In the genomic region with DNA sequence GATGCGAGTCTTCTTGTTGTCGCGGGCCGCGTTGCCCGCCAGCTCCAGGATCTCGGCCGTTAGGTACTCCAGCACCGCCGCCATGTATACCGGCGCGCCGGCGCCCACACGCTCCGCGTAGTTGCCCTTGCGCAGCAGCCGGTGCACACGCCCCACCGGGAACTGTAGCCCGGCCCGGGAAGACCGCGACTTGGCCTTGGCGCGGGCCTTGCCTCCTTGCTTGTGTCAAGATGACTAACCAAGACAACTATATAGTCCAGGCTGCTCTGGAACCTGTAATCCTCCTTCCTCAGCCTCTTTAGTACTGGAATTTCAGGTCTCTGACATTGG, we compare ENCODE assay signal across 8 mouse cellular contexts. TPM values are rescaled to one million over a fixed set of nuclear protein-coding genes. Genes with fewer than 3 reads are reported as not detected.
DNase-seq lines count a peak whose midpoint lies in the region; ATAC-seq lines count a peak whose summit lies in the region.
"Not testable (repeated sequence)": the region's sequence is repeated elsewhere in the genome, so short reads cannot be mapped to it uniquely, and the experiment has no call there.

No protein-coding gene starts in this region.

- H3K27me3 ChIP-seq in intestine, embryonic 14.5 days (replicated peaks; ENCODE audit: control insufficient read depth, insufficient read depth, low read length) = not testable (repeated sequence)

- WGBS in intestine, embryonic 14.5 days = 2% methylated on average over 26 of the region's 28 CpGs

- peak overlapping the region; percentile 48 for H3K4me2 ChIP-seq in intestine, embryonic 14.5 days (ENCODE audit: low read length)

- peak overlapping the region; percentile 20 for H3K4me3 ChIP-seq in intestine, embryonic 14.5 days (ENCODE audit: low read depth, low read length)

- H3K4me1 ChIP-seq in intestine, embryonic 14.5 days (replicated peaks; ENCODE audit: control insufficient read depth, insufficient read depth, low read length) = not testable (repeated sequence)

- H3K27ac ChIP-seq in intestine, embryonic 14.5 days (ENCODE audit: low read depth) = not testable (repeated sequence)

- intact Hi-C loops in gastrocnemius, postnatal 36 days (cut with DNase I) = not testable (repeated sequence)

- 0 out of 2 replicates have a peak overlapping the region, but pooled peaks have one; percentile 16 for H3K9ac ChIP-seq in intestine, embryonic 14.5 days (ENCODE audit: low read length)

- 0 out of 2 replicates have a peak, but pooled peaks have one; percentile 50 for ATAC-seq in intestine, embryonic 14.5 days (replicated peaks; ENCODE audit: low FRiP score, low TSS enrichment, low read depth)

- H3K36me3 ChIP-seq in intestine, embryonic 14.5 days (ENCODE audit: control insufficient read depth, insufficient read depth, low read length) = not testable (repeated sequence)

- not testable (repeated sequence) for H3K9me3 ChIP-seq in intestine, embryonic 14.5 days (ENCODE audit: control insufficient read depth, low read length)

- peak; percentile 76 for DNase-seq in adrenal gland, adult 2 months
- DNase-seq in embryo, embryonic 9.5 days (ENCODE audit: extremely low spot score) = peak; percentile 19
- peak; percentile 12 to 59 for DNase-seq in gastrocnemius, postnatal 36 days
- DNase-seq in intestine, embryonic 14.5 days (ENCODE audit: low spot score) = not testable (repeated sequence)
- DNase-seq in left cerebral cortex, adult 8-10 months (ENCODE audit: low spot score in 2 of 2) = peak; percentile 46 to 55
- DNase-seq in lung, postnatal 4 days = peak; percentile 69 to 70
- peak; percentile 55 for DNase-seq in right cerebral cortex, adult 18-20 months
- peak; percentile 71 for DNase-seq in thymus, postnatal 4 days

RNA-seq across cellular contexts. Expression of a gene that starts 32.0 kb away (rescaled TPM):
- total RNA-seq in adrenal gland, adult 2 months (2021) = under 1 TPM; 0.62 to 0.63 TPM
- polyA plus RNA-seq in adrenal gland, adult 2 months (2012; rRNA removed) = 0.24 and 0.62 TPM in 2 replicates
- under 1 TPM; 0.17 to 0.31 TPM for total RNA-seq in gastrocnemius, postnatal 36 days (2021)
- polyA plus RNA-seq in intestine, embryonic 14.5 days (2014; fragmentation: Nextera tagmentation; extraction: Ambion mirVana) = 2.1 and 2.2 TPM in 2 replicates
- total RNA-seq in left cerebral cortex, adult 8-10 months (2022) = 1 to 10 TPM in 1 of 4 experiments, not detected in 3; 1.1 TPM
